Mouse (Mus musculus) urinary bladder, postnatal 10 days (tissue): ENCODE measurements around the gene Cstf1.

Source experiments
- DNase-seq: peaks from one replicate; pipeline ENCODE4 v3.0.0; 2022; ENCODE audit warnings: low spot score

The Cstf1 gene

DNA sequence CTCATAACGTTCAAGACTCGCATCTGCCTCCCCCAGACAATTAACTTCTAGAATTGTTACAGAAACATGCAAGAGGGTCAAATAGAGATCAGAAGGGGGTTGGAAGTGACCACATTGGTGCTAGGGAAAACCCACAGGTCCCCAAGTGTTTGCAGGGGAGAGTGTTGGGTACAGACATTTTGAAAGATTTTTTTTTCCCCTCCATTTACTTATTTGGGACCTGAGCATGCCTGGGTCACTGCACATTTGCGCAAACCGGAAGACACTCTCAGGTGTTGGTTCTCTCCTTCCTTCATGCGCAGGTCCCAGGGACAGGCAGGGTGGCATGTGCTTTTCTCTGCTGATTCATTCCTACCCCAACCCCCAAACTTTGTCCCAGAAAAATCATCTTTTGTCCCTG is 46.4 kb downstream of the Cstf1 start:
- DNase-seq = no peak

DNA sequence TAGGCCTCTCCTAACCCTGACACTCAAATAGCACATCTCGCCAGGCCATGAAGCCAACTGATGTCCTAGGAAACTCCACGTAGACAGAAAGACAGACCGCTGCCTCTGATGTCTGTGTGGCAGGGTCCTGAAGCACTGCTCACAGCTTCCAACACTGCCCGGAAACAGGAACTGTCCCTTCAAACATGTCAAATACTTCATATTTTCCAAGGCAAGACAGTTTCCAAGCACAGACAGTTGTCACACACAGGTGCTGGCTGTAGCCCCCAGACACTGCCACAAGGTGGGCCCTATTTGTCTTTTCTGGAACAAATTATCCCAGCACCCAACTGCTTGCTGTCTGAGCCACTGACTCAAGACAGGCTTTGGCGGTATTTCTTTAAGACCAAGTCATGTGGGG is 47.7 kb downstream of the Cstf1 start:
- DNase-seq = no peak

GRCm38 (mm10) chr2:172430609-172431008 is 60.1 kb downstream of the Cstf1 start:
- DNase-seq = no peak
